Mouse (Mus musculus): ENCODE measurements around the gene Hnrnpab.

Gene Hnrnpab

DNA sequence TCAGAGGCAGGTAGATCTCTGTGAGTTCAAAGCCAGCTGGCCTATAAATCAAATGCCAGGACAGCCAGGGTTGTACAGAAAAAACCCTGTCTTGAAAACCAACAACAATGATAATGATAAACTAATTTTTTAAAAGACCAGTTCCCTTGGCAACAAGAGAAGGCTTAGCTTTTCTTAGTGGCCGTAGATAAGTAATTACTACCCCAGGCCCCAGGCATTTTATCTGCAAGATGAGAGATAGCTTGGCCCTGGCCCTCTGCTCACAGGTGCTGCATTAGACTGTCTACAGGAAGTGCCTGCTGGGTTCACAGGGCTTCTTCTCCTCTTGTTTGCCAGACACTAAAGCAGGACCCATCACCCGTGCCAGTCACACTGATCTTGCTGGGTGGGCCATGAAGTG is 51.6 kb downstream of the Hnrnpab start:
- DNase-seq (ENCODE audit: low spot score), result no peak

DNA sequence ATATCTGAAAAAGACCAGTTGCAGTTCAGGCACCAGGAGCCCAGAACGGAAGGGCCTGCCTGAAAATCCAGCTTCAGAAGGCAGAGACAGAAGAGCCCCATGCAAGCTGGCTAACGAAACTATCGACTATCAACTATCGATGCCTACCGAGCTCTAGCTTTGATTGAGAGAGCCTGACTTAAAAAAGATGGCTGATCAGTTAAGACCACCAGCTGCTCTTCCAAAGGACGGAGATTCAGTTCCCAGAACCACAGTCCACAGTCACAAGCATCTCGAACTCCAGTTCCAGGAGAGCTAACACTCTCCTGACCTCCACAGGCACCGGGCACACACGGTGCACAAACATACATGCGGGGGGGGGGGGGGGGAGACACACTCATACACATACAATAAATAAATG is 52.1 kb downstream of the Hnrnpab start:
- no peak for DNase-seq (ENCODE audit: low spot score)

DNA sequence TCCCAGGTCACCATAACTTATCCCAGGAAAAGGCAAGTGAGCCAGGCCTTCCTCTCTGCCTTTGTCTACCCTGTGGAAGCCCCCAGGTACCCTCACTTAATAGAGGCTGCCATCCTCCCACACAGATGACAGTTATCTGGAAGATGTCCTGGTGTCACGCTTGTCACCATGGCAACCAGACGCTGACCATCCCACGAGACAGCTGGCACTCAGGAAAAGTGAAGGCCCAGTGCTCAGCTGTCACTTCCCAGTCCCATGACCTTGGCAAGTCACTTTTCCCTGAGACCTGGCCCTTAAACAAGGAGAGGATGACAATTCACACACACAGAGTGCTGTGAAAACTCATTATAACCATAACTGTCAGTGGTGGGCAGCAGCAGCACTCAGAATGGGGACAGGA is 54.6 kb downstream of the Hnrnpab start:
- DNase-seq (ENCODE audit: low spot score), result no peak

DNA sequence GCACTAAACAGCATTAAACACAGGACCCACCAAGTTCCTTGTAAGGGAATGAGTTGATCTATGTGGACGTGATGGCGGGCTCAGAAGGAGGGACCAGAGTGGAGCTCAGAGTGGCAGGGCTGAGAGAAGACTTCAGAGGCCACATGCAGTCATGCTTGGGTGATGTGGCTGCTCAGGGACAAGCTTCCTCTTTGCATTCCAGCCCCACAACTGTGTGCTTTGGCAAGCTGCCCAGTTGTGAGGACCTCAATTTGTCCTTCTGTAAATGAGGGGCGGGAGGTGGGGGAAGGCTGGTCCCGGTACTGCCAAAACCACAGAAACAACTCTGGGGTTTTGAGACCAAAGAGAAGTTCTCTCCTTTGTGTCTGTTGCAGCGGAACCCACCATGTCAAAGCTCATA is 55.4 kb downstream of the Hnrnpab start:
- DNase-seq (ENCODE audit: low spot score), result no peak

All from MN1 (cell line).